Mouse (Mus musculus): ENCODE measurements around the gene Exd2.

- TF ChIP-seq CTCF (conservative IDR thresholded peaks at IDR 0.05; ENCODE audit: low read length) (no peak), POU5F1 (IDR thresholded peaks at IDR 0.05; ENCODE audit: borderline replicate concordance, low read length) (no peak)
These were observed 9.0 kb downstream of the Exd2 start for GRCm38 (mm10) chr12:80471926-80472325.

Data from E14TG2a.4 (cell line).